Mouse (Mus musculus) gastrocnemius, postnatal 14 days (tissue): ENCODE data around the gene Obox1. TPM values are rescaled to one million over a fixed set of nuclear protein-coding genes. Genes with fewer than 3 reads are reported as not detected.
"Not testable (repeated sequence)": the region's sequence is repeated elsewhere in the genome, so short reads cannot be mapped to it uniquely, and the experiment has no call there.

Source experiments
- DNase-seq: peaks from one replicate; pipeline ENCODE4 v3.0.0; 2021; ENCODE audit warnings: mixed read lengths
- intact Hi-C: fragments of 180-260 bp; cut with DNase I; formaldehyde crosslinking; loops from one replicate; pipeline ENCODE4 v1.15.1; 2025; ENCODE audit warnings: low total_unique reads
- long read RNA-seq, 2 experiments: library from polyadenylated mRNA; stranded (forward); transcript quantifications; one replicate each; pipeline ENCODE4 v2.0.0; 2021
- total RNA-seq, 2 experiments: library from RNA; stranded (reverse); gene quantifications; 2 replicates each; pipeline ENCODE4 v1.2.3; 2021

Gene Obox1
- total RNA-seq, result not detected
- long read RNA-seq, experiment 1, result 0 reads
- long read RNA-seq, experiment 2, result 0 reads

DNA sequence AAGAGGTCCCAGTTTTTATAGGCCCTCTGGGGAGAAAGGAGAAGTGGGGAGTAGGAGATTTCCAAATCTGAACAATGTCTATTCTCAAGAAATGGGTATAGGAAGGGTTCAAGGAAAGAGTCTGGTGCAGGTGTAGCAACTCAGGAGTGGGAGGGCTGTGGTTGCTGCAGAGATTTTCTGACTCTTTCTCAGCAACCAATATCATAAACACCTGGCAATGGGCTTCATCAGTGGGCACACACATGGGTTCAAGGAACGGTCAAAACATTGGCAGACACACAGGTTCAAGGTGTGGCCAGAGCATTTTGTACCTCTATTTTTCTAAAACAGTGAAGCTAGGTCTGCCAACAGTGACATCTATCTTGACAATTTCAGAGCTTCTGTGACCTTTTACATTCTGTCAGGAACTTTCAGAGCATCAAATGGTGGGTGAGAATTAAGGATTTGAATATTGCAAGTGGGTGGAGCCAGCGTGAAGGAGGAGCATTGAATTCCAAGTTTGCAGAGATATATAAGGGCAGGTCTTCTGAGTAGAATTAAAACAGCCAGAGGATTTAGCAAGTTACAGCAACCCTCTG, at the start of gene Obox1, which contains the start of gene Obox2:
Obox1 (plus strand) TSS at position 528 of the 578 bp plus-strand sequence.
Obox2 (plus strand) TSS at position 301 of the 578 bp plus-strand sequence.
- intact Hi-C loops, DNase-seq: not testable (repeated sequence)

DNA sequence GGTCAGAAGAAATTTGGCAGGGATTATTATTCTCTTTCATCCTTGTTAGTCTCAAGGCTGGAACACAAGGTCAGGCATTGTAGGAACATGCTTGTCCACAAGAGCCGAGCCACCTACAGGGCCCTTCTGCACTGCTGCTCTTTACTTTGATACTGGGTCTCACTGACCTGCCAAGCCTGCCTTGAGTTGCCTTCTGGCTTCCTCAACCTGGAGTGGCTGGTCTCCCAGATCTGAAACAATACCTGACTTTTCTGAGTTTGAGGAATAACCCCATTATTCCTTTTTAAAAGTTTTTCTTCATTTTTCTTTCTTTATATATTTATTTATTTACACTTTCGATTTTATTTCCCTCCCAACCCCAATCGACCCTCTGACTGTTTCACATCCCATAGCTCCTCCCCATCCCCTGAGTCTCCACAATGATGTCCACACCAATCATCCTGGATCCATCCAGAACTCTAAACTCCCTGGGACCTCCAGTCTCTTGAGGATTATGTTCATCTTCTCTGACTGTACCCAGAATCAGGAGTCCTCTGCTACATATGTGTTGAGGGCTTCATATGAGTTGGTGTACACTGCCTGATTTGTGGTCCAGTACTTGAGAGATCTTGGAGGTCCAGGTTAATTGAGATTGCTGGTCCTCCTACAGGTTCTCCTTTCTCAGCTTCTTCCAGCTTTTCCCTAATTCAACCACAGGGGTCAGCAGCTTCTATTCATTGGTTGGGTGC, 10.6 kb downstream of the Obox1 start:
- intact Hi-C loops, result not testable (repeated sequence)

GRCm38 (mm10) chr7:15406816-15407215, 18.1 kb downstream of the Obox1 start:
- intact Hi-C loops, result not testable (repeated sequence)

More for the DNA sequence above, 10.6 kb downstream of the Obox1 start:
- DNase-seq, result not testable (repeated sequence)

DNA sequence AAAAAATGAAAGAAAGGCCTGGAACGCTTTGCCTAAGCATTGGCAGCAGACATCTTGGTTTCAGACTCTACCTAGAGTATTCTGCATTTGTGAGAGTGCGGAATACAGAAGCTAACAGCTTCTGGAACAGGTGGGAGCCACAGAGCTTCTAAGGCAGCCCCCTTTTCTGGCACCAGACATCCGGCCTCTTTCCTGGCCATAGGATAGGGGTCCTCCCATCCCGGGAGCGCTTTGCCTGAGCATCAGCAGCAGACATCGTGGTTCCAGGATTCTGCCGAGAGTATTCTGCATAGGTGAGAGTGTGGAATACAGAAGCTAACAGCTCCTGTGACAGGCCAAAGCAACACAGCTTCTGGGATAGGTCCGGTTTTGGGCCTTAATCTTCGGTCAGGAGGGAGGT, 29.3 kb downstream of the Obox1 start:
- intact Hi-C loops, DNase-seq: not testable (repeated sequence)

More at GRCm38 (mm10) chr7:15406816-15407215, 18.1 kb downstream of the Obox1 start:
- DNase-seq, result not testable (repeated sequence)

GRCm38 (mm10) chr7:15425537-15425936, 36.8 kb downstream of the Obox1 start:
- DNase-seq, intact Hi-C loops: not testable (repeated sequence)

GRCm38 (mm10) chr7:15509411-15509810, 120.7 kb downstream of the Obox1 start:
- DNase-seq, intact Hi-C loops: not testable (repeated sequence)

Other genes starting within 250 kb of the Obox1 start
- gene Obox2, start 227 bp upstream of the Obox1 start, total RNA-seq, result not detected